Mouse (Mus musculus) adrenal gland, postnatal 0 days (tissue): ENCODE results near the gene Rbm43. TPM values are rescaled to one million over a fixed set of nuclear protein-coding genes. Genes with fewer than 3 reads are reported as not detected.

Experiments used
- polyA plus RNA-seq: library from polyadenylated mRNA; unstranded; fragments of >200 nt; fragmentation: Nextera tagmentation; extraction: Ambion mirVana; gene quantifications from 2 replicates; pipeline ENCODE4 v1.2.1, GENCODE M21; 2015

Gene Rbm43
- polyA plus RNA-seq = 15.9 and 20.5 TPM in 2 replicates

DNA sequence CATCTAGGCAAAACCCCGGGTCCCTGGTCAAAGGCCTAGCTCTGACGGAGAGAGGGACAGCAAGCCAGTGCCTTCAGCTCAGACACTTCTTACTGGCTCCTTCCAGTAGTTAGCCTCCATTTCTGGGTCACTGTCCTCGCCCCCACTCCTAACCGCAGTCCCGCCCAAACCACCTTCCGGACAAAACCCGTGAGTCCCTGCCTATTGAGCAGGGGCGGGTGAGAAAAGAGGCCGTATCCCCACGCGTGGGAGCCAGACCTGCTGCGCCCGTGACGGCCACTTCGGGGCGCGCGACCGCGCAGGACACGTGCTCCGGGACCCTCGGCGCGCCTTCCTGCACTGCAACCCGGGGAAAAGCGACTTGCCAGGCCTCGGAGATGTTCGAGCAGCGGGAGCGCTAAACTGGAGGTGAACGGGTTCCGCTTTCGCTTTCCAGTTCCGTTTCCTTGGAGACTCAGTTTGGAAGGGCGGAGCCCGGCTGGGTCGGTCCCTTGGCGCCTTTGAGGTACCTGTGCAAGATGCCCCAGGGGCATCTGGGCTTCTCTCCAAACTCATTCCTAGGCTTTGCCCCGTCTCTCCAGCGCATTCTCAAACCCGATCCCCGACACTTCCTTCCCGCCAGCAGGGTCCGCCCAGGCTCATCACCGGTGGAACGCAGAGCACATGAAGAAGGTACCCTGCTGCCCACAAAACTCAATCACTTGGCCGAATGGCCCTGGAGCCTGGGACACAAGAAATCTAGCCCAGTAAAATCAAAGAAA is at the start of gene Rbm43:
Rbm43 (minus strand) TSS at position 590 of the 761 bp plus-strand sequence.

DNA sequence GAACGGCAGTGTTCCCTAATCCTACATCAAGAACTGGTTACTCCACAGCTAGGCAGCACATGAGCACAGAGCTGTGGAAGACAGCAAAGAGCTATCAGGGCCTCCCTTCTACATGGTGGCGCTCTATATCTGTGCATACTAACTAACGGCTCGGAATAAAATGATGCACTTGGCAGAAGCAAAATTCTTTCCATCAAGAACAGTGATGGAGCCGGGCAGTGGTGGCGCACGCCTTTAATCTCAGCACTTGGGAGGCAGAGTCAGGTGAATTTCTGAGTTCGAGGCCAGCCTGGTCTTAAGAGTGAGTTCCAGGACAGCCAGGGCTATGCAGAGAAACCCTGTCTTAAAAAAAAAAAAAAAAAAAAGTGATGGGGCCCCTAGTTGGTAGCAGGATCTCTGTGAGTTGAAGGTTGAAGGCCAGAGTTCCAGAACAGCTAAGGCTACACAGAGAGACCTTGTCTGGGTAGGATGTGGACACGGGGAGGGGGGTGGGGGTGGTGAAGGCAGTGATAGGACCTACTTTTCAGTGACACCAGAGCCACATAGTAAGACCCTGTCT is 38.5 kb upstream of the Rbm43 start, which contains the start of gene Nmi:
Nmi (minus strand) TSS at position 85 of the 559 bp plus-strand sequence.

Other genes with a start within 250 kb of the Rbm43 start
- 41.3 and 52.5 TPM in 2 replicates for gene Nmi, start 38.3 kb upstream of the Rbm43 start, polyA plus RNA-seq
- gene Tnfaip6, start 102.8 kb upstream of the Rbm43 start, polyA plus RNA-seq = 6.0 and 6.3 TPM in 2 replicates
- 9.0 and 16.1 TPM in 2 replicates for gene Rif1, start 137.7 kb upstream of the Rbm43 start, polyA plus RNA-seq